Comparison of ENCODE assay signal across 17 mouse cellular contexts in the genomic region with DNA sequence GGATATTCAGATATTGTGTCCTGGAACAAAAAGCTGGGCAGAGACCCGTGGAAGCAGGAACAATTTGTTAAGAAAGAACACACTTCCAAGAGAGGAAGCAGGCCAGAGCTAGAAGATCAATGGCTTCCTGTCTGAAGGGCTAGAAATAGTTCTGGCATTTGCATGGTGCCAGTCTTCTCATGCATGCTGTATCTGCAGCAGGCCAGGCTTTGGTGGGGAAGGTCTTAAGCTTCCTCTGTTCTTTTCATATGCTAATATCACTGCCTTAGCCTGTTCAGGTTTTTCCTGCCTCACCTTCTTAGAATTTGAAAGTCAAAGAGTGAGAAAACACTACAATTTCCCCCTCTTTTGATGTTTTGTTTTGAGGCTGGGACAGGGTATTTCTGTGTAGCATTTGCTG. TPM values are rescaled to one million over a fixed set of nuclear protein-coding genes. Genes with fewer than 3 reads are reported as not detected.
DNase-seq lines count a peak whose midpoint lies in the region; ATAC-seq and TF ChIP-seq lines count a peak whose summit lies in the region.
"Had no signal": no experiment of that assay in that cellular context is flagged by ENCODE, and none has a peak within 500 bp of the region (broad histone marks: within the 10 kb centered on the region; RNA-seq: fewer than 3 reads in every experiment).

No protein-coding gene starts in this region.

- no peaks in the 10 kb centered on the region for H3K27me3 ChIP-seq in kidney, embryonic 14.5 days (ENCODE audit: control insufficient read depth, insufficient read depth, low read length)
- no peaks in the 10 kb centered on the region for H3K27me3 ChIP-seq in cerebellum, adult 2 months (ENCODE audit: control insufficient read depth, insufficient read depth, low read length)
- H3K27me3 ChIP-seq in forebrain, embryonic 16.5 days (replicated peaks; ENCODE audit: control insufficient read depth, insufficient read depth, low read length): no peaks in the 10 kb centered on the region
- H3K27me3 ChIP-seq: heart, embryonic 12.5 days; intestine, embryonic 15.5 days; midbrain, embryonic 13.5 days had no signal

- no peaks in the 10 kb centered on the region for H3K36me3 ChIP-seq in kidney, embryonic 14.5 days (ENCODE audit: control insufficient read depth, insufficient read depth, low read length)
- no peaks in the 10 kb centered on the region for H3K36me3 ChIP-seq in forebrain, embryonic 16.5 days (ENCODE audit: control insufficient read depth, insufficient read depth)
- H3K36me3 ChIP-seq: heart, embryonic 12.5 days; hindbrain, embryonic 10.5 days; intestine, embryonic 15.5 days; midbrain, embryonic 13.5 days had no signal

- H3K4me3 ChIP-seq in kidney, embryonic 14.5 days (ENCODE audit: low read length): no peak overlapping the region
- H3K4me3 ChIP-seq in cerebellum, adult 2 months (replicated peaks; ENCODE audit: insufficient read depth, low read depth, low read length): no peak overlapping the region
- H3K4me3 ChIP-seq in forebrain, embryonic 16.5 days (replicated peaks; ENCODE audit: low read length): no peak overlapping the region
- H3K4me3 ChIP-seq: heart, embryonic 12.5 days; hindbrain, embryonic 10.5 days; intestine, embryonic 15.5 days; midbrain, embryonic 13.5 days had no signal

- no peak for TF ChIP-seq CTCF in cerebellum, adult 2 months (IDR thresholded peaks at IDR 0.05; ENCODE audit: borderline replicate concordance, insufficient read depth, low read depth, low read length)

- no peak overlapping the region for H3K4me2 ChIP-seq in kidney, embryonic 14.5 days (replicated peaks; ENCODE audit: low read depth, low read length)
- no peak overlapping the region for H3K4me2 ChIP-seq in forebrain, embryonic 16.5 days (ENCODE audit: low read length)
- H3K4me2 ChIP-seq: heart, embryonic 12.5 days; intestine, embryonic 15.5 days; midbrain, embryonic 13.5 days had no signal

- peak; percentile 17 for DNase-seq in kidney, adult 11 months
- peak; percentile 16 to 43 for DNase-seq in kidney, postnatal 25 days
- no peak for DNase-seq in cerebellum, adult 2 months
- DNase-seq in gastrocnemius, adult 18-20 months (ENCODE audit: low spot score): no peak
- DNase-seq: cerebellum, adult 8-10 months; forebrain, postnatal 0 days; gastrocnemius, postnatal 14 days; right cerebral cortex, postnatal 25 days; thymus, postnatal 36 days had no signal

- H3K4me1 ChIP-seq in kidney, embryonic 14.5 days (ENCODE audit: control insufficient read depth, insufficient read depth, low read length): no peaks in the 10 kb centered on the region
- no peaks in the 10 kb centered on the region for H3K4me1 ChIP-seq in cerebellum, adult 2 months (ENCODE audit: control insufficient read depth, insufficient read depth, low read length)
- H3K4me1 ChIP-seq in forebrain, embryonic 16.5 days (replicated peaks; ENCODE audit: control insufficient read depth, insufficient read depth, low read length): peaks cover 4% of the 10 kb centered on the region; the same call in 1 of the 2 replicates
- H3K4me1 ChIP-seq: heart, embryonic 12.5 days; hindbrain, embryonic 10.5 days; intestine, embryonic 15.5 days had no signal

- no peak overlapping the region for H3K27ac ChIP-seq in kidney, embryonic 14.5 days (ENCODE audit: low read depth, low read length)
- H3K27ac ChIP-seq in cerebellum, adult 2 months (ENCODE audit: insufficient read depth, low read length): no peak overlapping the region
- H3K27ac ChIP-seq in forebrain, embryonic 16.5 days (ENCODE audit: low read length): no peak overlapping the region
- H3K27ac ChIP-seq: hindbrain, embryonic 10.5 days; intestine, embryonic 15.5 days; midbrain, embryonic 13.5 days had no signal

- 39% methylated on average over 1 of the region's 1 CpGs for WGBS in kidney, embryonic 14.5 days
- 60% methylated on average over 1 of the region's 1 CpGs for WGBS in cerebellum, adult 2 months
- WGBS in forebrain, embryonic 16.5 days: 27% methylated on average over 1 of the region's 1 CpGs

- H3K9ac ChIP-seq in kidney, embryonic 14.5 days (ENCODE audit: low read depth, low read length): no peak overlapping the region
- H3K9ac ChIP-seq in forebrain, embryonic 16.5 days (replicated peaks; ENCODE audit: low read depth, low read length): no peak overlapping the region
- H3K9ac ChIP-seq: forebrain, postnatal 0 days; heart, embryonic 12.5 days; intestine, embryonic 15.5 days; midbrain, embryonic 13.5 days had no signal

- no peak for TF ChIP-seq POLR2A in cerebellum, adult 2 months (IDR thresholded peaks at IDR 0.05; ENCODE audit: borderline replicate concordance, insufficient read depth, low read length)

- no peaks in the 10 kb centered on the region for H3K9me3 ChIP-seq in kidney, embryonic 14.5 days (ENCODE audit: control insufficient read depth, low read length)
- H3K9me3 ChIP-seq in forebrain, embryonic 16.5 days (ENCODE audit: control insufficient read depth, low read length): no peaks in the 10 kb centered on the region
- H3K9me3 ChIP-seq: heart, embryonic 12.5 days; hindbrain, embryonic 10.5 days; intestine, embryonic 15.5 days; midbrain, embryonic 13.5 days had no signal

- no peak for ATAC-seq in kidney, embryonic 14.5 days (ENCODE audit: low FRiP score, low TSS enrichment)
- ATAC-seq in CD4-positive, CD25-positive, alpha-beta regulatory T cell, adult 4 months: peak; percentile 63
- peak; percentile 59 to 70 for ATAC-seq in hematopoietic stem cell, adult 5-6 weeks (replicated peaks in 1 of 2; ENCODE audit: insufficient read depth in 1 of 2, low FRiP score in 2 of 2, low TSS enrichment in 1 of 2, low read depth in 1 of 2, poor library complexity in 2 of 2, severe bottlenecking in 2 of 2)
- no peak for ATAC-seq in forebrain, embryonic 16.5 days
- ATAC-seq: forebrain, postnatal 0 days; intestine, embryonic 15.5 days; midbrain, embryonic 13.5 days had no signal

RNA-seq across cellular contexts. Expression of a gene that starts 1.9 kb away (rescaled TPM):
- 24.0 and 26.2 TPM in 2 replicates for polyA plus RNA-seq in kidney, embryonic 14.5 days (2014; fragmentation: Nextera tagmentation; extraction: Ambion mirVana)
- polyA plus RNA-seq in CD4-positive, CD25-positive, alpha-beta regulatory T cell, adult 4 months (2017; shearing (Covaris generic)): 10 to 100 TPM; 42.7 to 50.5 TPM
- total RNA-seq in hematopoietic stem cell, adult 5-6 weeks (2017): 10.2 and 15.1 TPM in 2 replicates
- 18.3 and 18.7 TPM in 2 replicates for polyA plus RNA-seq in cerebellum, adult 2 months (2012; rRNA removed)
- polyA plus RNA-seq in forebrain, embryonic 16.5 days (2015; fragmentation: Nextera tagmentation; extraction: Ambion mirVana): 21.9 and 22.9 TPM in 2 replicates
- total RNA-seq in gastrocnemius, adult 18-20 months (2021): 10 to 100 TPM; 56.0 to 62.1 TPM

RNA-seq across cellular contexts. Expression of a gene that starts 27.0 kb away (rescaled TPM):
- polyA plus RNA-seq in kidney, embryonic 14.5 days (2014; fragmentation: Nextera tagmentation; extraction: Ambion mirVana): 32.8 and 42.8 TPM in 2 replicates
- polyA plus RNA-seq in CD4-positive, CD25-positive, alpha-beta regulatory T cell, adult 4 months (2017; shearing (Covaris generic)): 10 to 100 TPM; 34.6 to 47.4 TPM
- 26.1 and 28.3 TPM in 2 replicates for total RNA-seq in hematopoietic stem cell, adult 5-6 weeks (2017)
- polyA plus RNA-seq in cerebellum, adult 2 months (2012; rRNA removed): 7.0 and 7.2 TPM in 2 replicates
- polyA plus RNA-seq in forebrain, embryonic 16.5 days (2015; fragmentation: Nextera tagmentation; extraction: Ambion mirVana): 24.6 and 26.4 TPM in 2 replicates
- total RNA-seq in gastrocnemius, adult 18-20 months (2021): 1 to 10 TPM; 3.1 to 3.9 TPM

Comparison
In these comparisons a context has a peak if more than half of its experiments do, and no peak if none do; other contexts are left out.
1. DNase-seq: peak in kidney, adult 11 months (single experiment) and kidney, postnatal 25 days (2 of 2); none in cerebellum, adult 2 months (0 of 2) and gastrocnemius, adult 18-20 months (single experiment).
2. ATAC-seq: peak in CD4-positive, CD25-positive, alpha-beta regulatory T cell, adult 4 months (single experiment) and hematopoietic stem cell, adult 5-6 weeks (2 of 2); none in kidney, embryonic 14.5 days (single experiment) and forebrain, embryonic 16.5 days (single experiment).